Mouse (Mus musculus): Measurements from ENCODE around the gene Tdp1. TPM values are rescaled to one million over a fixed set of nuclear protein-coding genes. Genes with fewer than 3 reads are reported as not detected.

Gene Tdp1
- total and polyA plus RNA-seq, 3 experiments = 32.1 to 130 (median 35.3) TPM

- Histone ChIP-seq H3K36me3 (replicated peaks) (no peaks in the 10 kb centered on the region), H3K4me1 (ENCODE audit: insufficient read depth, low read depth, low read length) (no peaks in the 10 kb centered on the region), H3K4me3 (ENCODE audit: low read depth, low read length) (no peak overlapping the region), H3K9me3 (replicated peaks) (no peaks in the 10 kb centered on the region), H3K27me3 (ENCODE audit: insufficient read depth, low read length) (no peaks in the 10 kb centered on the region)
- no peak for ATAC-seq (ENCODE audit: extremely low read depth, insufficient number of reproducible peaks, low FRiP score, poor library complexity, severe bottlenecking)
- TF ChIP-seq CTCF (IDR thresholded peaks at IDR 0.05; ENCODE audit: low read depth, low read length) (no peak), GATA2 (IDR thresholded peaks at IDR 0.05; ENCODE audit: borderline replicate concordance, low read depth, low read length) (no peak), GATA1 (IDR thresholded peaks at IDR 0.05; ENCODE audit: borderline replicate concordance, low read length) (no peak), TAL1 (conservative IDR thresholded peaks at IDR 0.05; ENCODE audit: low read depth, low read length) (no peak), POLR2AphosphoS5 (IDR thresholded peaks at IDR 0.05; ENCODE audit: insufficient replicate concordance, low read depth, low read length) (no peak)
- DNase-seq (ENCODE audit: low spot score) = no peak
Measured at GRCm38 (mm10) chr12:99979541-99979940, 95.2 kb downstream of the Tdp1 start.

GRCm38 (mm10) chr12:99986797-99987196, 102.5 kb downstream of the Tdp1 start:
- Histone ChIP-seq H3K4me1 (ENCODE audit: insufficient read depth, low read depth, low read length) (no peaks in the 10 kb centered on the region), H3K27me3 (ENCODE audit: insufficient read depth, low read length) (peaks cover 2% of the 10 kb centered on the region; the same call in 1 of the 2 replicates), H3K36me3 (replicated peaks) (no peaks in the 10 kb centered on the region), H3K9me3 (replicated peaks) (peaks cover 4% of the 10 kb centered on the region; the same call in 1 of the 2 replicates), H3K4me3 (ENCODE audit: low read depth, low read length) (no peak overlapping the region)
- DNase-seq (ENCODE audit: low spot score) = no peak
- no peak for ATAC-seq (ENCODE audit: extremely low read depth, insufficient number of reproducible peaks, low FRiP score, poor library complexity, severe bottlenecking)
- TF ChIP-seq POLR2AphosphoS5 (IDR thresholded peaks at IDR 0.05; ENCODE audit: insufficient replicate concordance, low read depth, low read length) (no peak), GATA2 (IDR thresholded peaks at IDR 0.05; ENCODE audit: borderline replicate concordance, low read depth, low read length) (no peak), TAL1 (conservative IDR thresholded peaks at IDR 0.05; ENCODE audit: low read depth, low read length) (no peak), GATA1 (IDR thresholded peaks at IDR 0.05; ENCODE audit: borderline replicate concordance, low read length) (no peak), CTCF (IDR thresholded peaks at IDR 0.05; ENCODE audit: low read depth, low read length) (no peak)

- Histone ChIP-seq H3K36me3 (replicated peaks) (no peaks in the 10 kb centered on the region), H3K4me1 (ENCODE audit: insufficient read depth, low read depth, low read length) (no peaks in the 10 kb centered on the region), H3K27me3 (ENCODE audit: insufficient read depth, low read length) (peaks cover 2% of the 10 kb centered on the region; the same call in 1 of the 2 replicates), H3K4me3 (ENCODE audit: low read depth, low read length) (no peak overlapping the region), H3K9me3 (replicated peaks) (peaks cover 4% of the 10 kb centered on the region; the same call in 1 of the 2 replicates)
- ATAC-seq (ENCODE audit: extremely low read depth, insufficient number of reproducible peaks, low FRiP score, poor library complexity, severe bottlenecking) = no peak
- TF ChIP-seq POLR2AphosphoS5 (IDR thresholded peaks at IDR 0.05; ENCODE audit: insufficient replicate concordance, low read depth, low read length) (no peak), GATA2 (IDR thresholded peaks at IDR 0.05; ENCODE audit: borderline replicate concordance, low read depth, low read length) (no peak), TAL1 (conservative IDR thresholded peaks at IDR 0.05; ENCODE audit: low read depth, low read length) (no peak), GATA1 (IDR thresholded peaks at IDR 0.05; ENCODE audit: borderline replicate concordance, low read length) (no peak), CTCF (IDR thresholded peaks at IDR 0.05; ENCODE audit: low read depth, low read length) (no peak)
- DNase-seq (ENCODE audit: low spot score) = no peak
Measured at GRCm38 (mm10) chr12:99988144-99988543, 103.8 kb downstream of the Tdp1 start.

GRCm38 (mm10) chr12:99992362-99992862, 108.1 kb downstream of the Tdp1 start:
- H3K36me3 ChIP-seq (replicated peaks) = no peaks in the 10 kb centered on the region
- no peak overlapping the region for H3K4me3 ChIP-seq (ENCODE audit: low read depth, low read length)
- no peaks in the 10 kb centered on the region for H3K4me1 ChIP-seq (ENCODE audit: insufficient read depth, low read depth, low read length)
- peaks cover 4% of the 10 kb centered on the region; the same call in 1 of the 2 replicates for H3K9me3 ChIP-seq (replicated peaks)
- DNase-seq (ENCODE audit: low spot score) (no peak), ATAC-seq (ENCODE audit: extremely low read depth, insufficient number of reproducible peaks, low FRiP score, poor library complexity, severe bottlenecking) (no peak)
- H3K27me3 ChIP-seq (ENCODE audit: insufficient read depth, low read length) = peaks cover 2% of the 10 kb centered on the region; the same call in 1 of the 2 replicates
- no peak for TF ChIP-seq GATA2 (IDR thresholded peaks at IDR 0.05; ENCODE audit: borderline replicate concordance, low read depth, low read length)
- TF ChIP-seq TAL1 (conservative IDR thresholded peaks at IDR 0.05; ENCODE audit: low read depth, low read length) = no peak
- TF ChIP-seq POLR2AphosphoS5 (IDR thresholded peaks at IDR 0.05; ENCODE audit: insufficient replicate concordance, low read depth, low read length) = no peak

- no peak for DNase-seq (ENCODE audit: low spot score)
Measured at GRCm38 (mm10) chr12:99993146-99993890, 109.0 kb downstream of the Tdp1 start.

DNA sequence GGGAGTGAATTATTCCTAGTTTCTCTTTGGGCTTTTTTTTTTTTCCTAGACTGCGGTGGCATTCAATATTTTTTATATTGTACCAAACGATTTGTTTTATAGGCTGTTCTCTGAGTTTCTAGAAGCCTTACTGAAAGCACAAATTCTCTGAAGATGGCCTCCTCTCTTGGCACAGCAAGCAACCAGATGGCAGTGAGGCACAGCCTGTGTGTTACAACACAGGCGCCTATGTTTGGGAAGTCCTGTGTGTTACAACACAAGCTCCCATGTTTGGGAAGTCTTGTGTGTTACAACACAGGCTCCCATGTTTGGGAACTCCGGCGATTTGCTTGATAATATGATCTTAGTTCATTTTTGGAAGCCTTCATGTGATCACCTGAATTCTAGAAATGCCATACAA, 111.6 kb downstream of the Tdp1 start:
- H3K27me3 ChIP-seq (ENCODE audit: insufficient read depth, low read length) = no peaks in the 10 kb centered on the region
- no peaks in the 10 kb centered on the region for H3K4me1 ChIP-seq (ENCODE audit: insufficient read depth, low read depth, low read length)
- DNase-seq (ENCODE audit: low spot score) (no peak), ATAC-seq (ENCODE audit: extremely low read depth, insufficient number of reproducible peaks, low FRiP score, poor library complexity, severe bottlenecking) (no peak)
- no peaks in the 10 kb centered on the region for H3K36me3 ChIP-seq (replicated peaks)
- H3K9me3 ChIP-seq (replicated peaks) = peaks cover 2% of the 10 kb centered on the region; the same call in 1 of the 2 replicates
- TF ChIP-seq GATA2 (IDR thresholded peaks at IDR 0.05; ENCODE audit: borderline replicate concordance, low read depth, low read length) (no peak), CTCF (IDR thresholded peaks at IDR 0.05; ENCODE audit: low read depth, low read length) (no peak), TAL1 (conservative IDR thresholded peaks at IDR 0.05; ENCODE audit: low read depth, low read length) (no peak), GATA1 (IDR thresholded peaks at IDR 0.05; ENCODE audit: borderline replicate concordance, low read length) (no peak), POLR2AphosphoS5 (IDR thresholded peaks at IDR 0.05; ENCODE audit: insufficient replicate concordance, low read depth, low read length) (no peak)
- no peak overlapping the region for H3K4me3 ChIP-seq (ENCODE audit: low read depth, low read length)

More at GRCm38 (mm10) chr12:99993146-99993890, 109.0 kb downstream of the Tdp1 start:
- ATAC-seq (ENCODE audit: extremely low read depth, insufficient number of reproducible peaks, low FRiP score, poor library complexity, severe bottlenecking) = no peak
- TF ChIP-seq POLR2AphosphoS5 (IDR thresholded peaks at IDR 0.05; ENCODE audit: insufficient replicate concordance, low read depth, low read length) = no peak
- no peak for TF ChIP-seq CTCF (IDR thresholded peaks at IDR 0.05; ENCODE audit: low read depth, low read length)
- TF ChIP-seq TAL1 (conservative IDR thresholded peaks at IDR 0.05; ENCODE audit: low read depth, low read length) = no peak
- H3K4me1 ChIP-seq (ENCODE audit: insufficient read depth, low read depth, low read length) = no peaks in the 10 kb centered on the region
- H3K27me3 ChIP-seq (ENCODE audit: insufficient read depth, low read length) = no peaks in the 10 kb centered on the region
- no peak overlapping the region for H3K4me3 ChIP-seq (ENCODE audit: low read depth, low read length)
- H3K36me3 ChIP-seq (replicated peaks) = no peaks in the 10 kb centered on the region
- H3K9me3 ChIP-seq (replicated peaks) = peaks cover 4% of the 10 kb centered on the region; the same call in 1 of the 2 replicates

All from G1E (cell line).